Mouse (Mus musculus) layer of hippocampus, adult 8-10 months (tissue): ENCODE data around the gene AI413582. TPM values are rescaled to one million over a fixed set of nuclear protein-coding genes. Genes with fewer than 3 reads are reported as not detected.

ENCODE experiments used
- DNase-seq, 2 experiments: peaks; one replicate each; pipeline ENCODE4 v3.0.0; 2022; ENCODE audit warnings: low spot score in 2 of 2
- total RNA-seq, 4 experiments: library from RNA; stranded (reverse); gene quantifications; 2 replicates each; pipeline ENCODE4 v1.2.4; 2022

The AI413582 gene
- total RNA-seq, result 10 to 100 TPM; 61.9 to 71.6 (median 65.0) TPM

- DNase-seq, result peak; percentile 89 to 96
Observed at GRCm38 (mm10) chr17:27565163-27565941, at the start of gene AI413582. Gene AI413582, minus strand, starts transcription at chr17:27565756.

GRCm38 (mm10) chr17:27613016-27613415, 47.5 kb upstream of the AI413582 start:
- no peak for DNase-seq

- DNase-seq, result no peak
Observed at GRCm38 (mm10) chr17:27611994-27612393, 46.4 kb upstream of the AI413582 start.

- DNase-seq, result no peak
Observed at GRCm38 (mm10) chr17:27611519-27611884, 45.9 kb upstream of the AI413582 start.

- DNase-seq, result peak; percentile 70 to 73
Observed at GRCm38 (mm10) chr17:27610679-27611518, 45.3 kb upstream of the AI413582 start.

- DNase-seq, result no peak
Observed at GRCm38 (mm10) chr17:27609576-27609975, 44.0 kb upstream of the AI413582 start.

- no peak for DNase-seq
Observed at GRCm38 (mm10) chr17:27603522-27604234, 38.1 kb upstream of the AI413582 start.

- no peak for DNase-seq
Observed at GRCm38 (mm10) chr17:27603036-27603435, 37.5 kb upstream of the AI413582 start.

- no peak for DNase-seq
Observed at GRCm38 (mm10) chr17:27600869-27601268, 35.3 kb upstream of the AI413582 start.

GRCm38 (mm10) chr17:27600286-27600685, 34.7 kb upstream of the AI413582 start:
- DNase-seq, result no peak

- DNase-seq, result no peak
Observed at GRCm38 (mm10) chr17:27596376-27597190, 31.0 kb upstream of the AI413582 start.

- no peak for DNase-seq
Observed at GRCm38 (mm10) chr17:27595659-27596375, 30.3 kb upstream of the AI413582 start.

GRCm38 (mm10) chr17:27592565-27592910, 27.0 kb upstream of the AI413582 start:
- no peak for DNase-seq

GRCm38 (mm10) chr17:27591826-27592564, 26.4 kb upstream of the AI413582 start:
- DNase-seq, result no peak

GRCm38 (mm10) chr17:27588231-27588630, 22.7 kb upstream of the AI413582 start:
- DNase-seq, result no peak

- no peak for DNase-seq
Observed at GRCm38 (mm10) chr17:27587252-27587651, 21.7 kb upstream of the AI413582 start.

- no peak for DNase-seq
Observed at GRCm38 (mm10) chr17:27586661-27587060, 21.1 kb upstream of the AI413582 start.

GRCm38 (mm10) chr17:27583185-27583894, 17.8 kb upstream of the AI413582 start:
- no peak for DNase-seq
